Mouse (Mus musculus) adrenal gland, postnatal 36 days (tissue): ENCODE measurements around the gene Col13a1. TPM values are rescaled to one million over a fixed set of nuclear protein-coding genes. Genes with fewer than 3 reads are reported as not detected.
A peak's percentile ranks its signal among the peaks of the same experiment; 100 is the strongest.

Source experiments
- DNase-seq, 2 experiments: peaks; one replicate each; pipeline ENCODE4 v3.0.0; 2021; ENCODE audit warnings: mixed read lengths in 1 of 2
- total RNA-seq, 2 experiments: library from RNA; stranded (reverse); gene quantifications; 2 replicates each; pipeline ENCODE4 v1.2.3; 2021

Col13a1 gene
- total RNA-seq, 2 experiments from 2014 or later, result 5.3 to 11.1 TPM

- DNase-seq, result no peak
Observed at GRCm38 (mm10) chr10:61829046-61829445, 149.9 kb downstream of the Col13a1 start.

- DNase-seq, result no peak
Observed at GRCm38 (mm10) chr10:61827950-61828936, 150.7 kb downstream of the Col13a1 start.

GRCm38 (mm10) chr10:61826753-61827435, 152.0 kb downstream of the Col13a1 start:
- peak; percentile 39 to 46 for DNase-seq

GRCm38 (mm10) chr10:61825979-61826752, 152.7 kb downstream of the Col13a1 start:
- DNase-seq, result no peak

- DNase-seq, result no peak
Observed at GRCm38 (mm10) chr10:61825536-61825935, 153.4 kb downstream of the Col13a1 start.

GRCm38 (mm10) chr10:61823731-61824115, 155.2 kb downstream of the Col13a1 start:
- DNase-seq, result no peak

- DNase-seq, result no peak
Observed at GRCm38 (mm10) chr10:61822968-61823730, 155.8 kb downstream of the Col13a1 start.

- DNase-seq, result no peak
Observed at GRCm38 (mm10) chr10:61820050-61820449, 158.9 kb downstream of the Col13a1 start.

- no peak for DNase-seq
Observed at GRCm38 (mm10) chr10:61811987-61812386, 166.9 kb downstream of the Col13a1 start.

- DNase-seq, result no peak
Observed at GRCm38 (mm10) chr10:61798133-61798576, 180.8 kb downstream of the Col13a1 start.

GRCm38 (mm10) chr10:61795458-61795857, 183.4 kb downstream of the Col13a1 start:
- DNase-seq, result no peak

- no peak for DNase-seq
Observed at GRCm38 (mm10) chr10:61794971-61795370, 183.9 kb downstream of the Col13a1 start.

- no peak for DNase-seq
Observed at GRCm38 (mm10) chr10:61793015-61793414, 185.9 kb downstream of the Col13a1 start.

GRCm38 (mm10) chr10:61788499-61788898, 190.4 kb downstream of the Col13a1 start:
- DNase-seq, result no peak

Other genes starting within 250 kb of the Col13a1 start
- gene H2afy2, start 195.0 kb downstream of the Col13a1 start, total RNA-seq, result 1 to 10 TPM; 9.1 to 9.4 TPM
- not detected for gene Neurog3, start 154.0 kb upstream of the Col13a1 start, total RNA-seq
- 1 to 10 TPM; 2.2 to 5.5 TPM for gene Fam241b, start 164.8 kb upstream of the Col13a1 start, total RNA-seq